Mouse (Mus musculus) CH12.LX (cell line): ENCODE measurements around the gene Map4k4. TPM values are rescaled to one million over a fixed set of nuclear protein-coding genes. Genes with fewer than 3 reads are reported as not detected.

Experiments used
- DNase-seq: peaks from one replicate; pipeline ENCODE4 v3.0.0-alpha.2; 2013; ENCODE audit errors: extremely low read depth
- H3K27ac ChIP-seq: 2 replicates; pipeline ENCODE4 v1.5.1; 2012; ENCODE audit warnings: low read depth, mild to moderate bottlenecking, control low read depth, moderate library complexity; ENCODE audit not compliant: insufficient read depth
- H3K27me3 ChIP-seq: replicated peaks from 2 replicates; pipeline ENCODE3; 2012; ENCODE audit warnings: inconsistent platforms
- H3K36me3 ChIP-seq, 2 experiments: replicated peaks in 1 of 2; 2 replicates each; pipeline versions ENCODE3 to v1.6.1; 2012; ENCODE audit warnings: inconsistent platforms in 1 of 2, low read length in 1 of 2, mild to moderate bottlenecking in 1 of 2, mixed read lengths in 1 of 2, moderate library complexity in 1 of 2; ENCODE audit not compliant: control insufficient read depth in 1 of 2, insufficient read depth in 1 of 2
- H3K4me1 ChIP-seq, 2 experiments: 2 replicates each; pipeline ENCODE4 v1.6.1; 2012; ENCODE audit warnings: inconsistent platforms in 1 of 2, moderate library complexity in 1 of 2; ENCODE audit not compliant: insufficient read depth in 2 of 2, control insufficient read depth in 1 of 2
- H3K4me2 ChIP-seq: 2 replicates; pipeline ENCODE4 v1.6.1; 2012; ENCODE audit warnings: low read depth, mild to moderate bottlenecking, control low read depth; ENCODE audit not compliant: poor library complexity, insufficient read depth, severe bottlenecking
- H3K4me3 ChIP-seq, 3 experiments: fragments of 150-350 bp in 1 of 3; sonication (generic) in 1 of 3; replicated peaks in 1 of 3; 2 replicates each; pipeline versions ENCODE3 to v1.5.1; 2011 to 2012; ENCODE audit warnings: low read depth in 2 of 3, low read length in 2 of 3, mild to moderate bottlenecking in 2 of 3, moderate library complexity in 2 of 3, control low read depth in 1 of 3, improper control_type of control experiment in 1 of 3, inconsistent platforms in 1 of 3, mixed read lengths in 1 of 3; ENCODE audit not compliant: poor library complexity in 1 of 3
- H3K79me2 ChIP-seq: replicated peaks from 2 replicates; pipeline ENCODE4 v1.6.1; 2012; ENCODE audit warnings: mild to moderate bottlenecking, moderate library complexity; ENCODE audit not compliant: control insufficient read depth, poor library complexity, insufficient read depth, severe bottlenecking; ENCODE audit errors: extremely low read depth
- H3K9ac ChIP-seq: 2 replicates; pipeline ENCODE4 v1.6.1; 2012; ENCODE audit warnings: low read depth, mild to moderate bottlenecking, control low read depth, moderate library complexity; ENCODE audit not compliant: insufficient read depth
- H3K9me3 ChIP-seq: replicated peaks from 2 replicates; pipeline ENCODE3; 2012; ENCODE audit warnings: low read length, inconsistent platforms, mixed read lengths
- E2F4 ChIP-seq: IDR thresholded peaks from 2 replicates; pipeline ENCODE4 v1.6.1; 2011; ENCODE audit warnings: low read depth, low read length, improper control_type of control experiment; ENCODE audit not compliant: insufficient replicate concordance
- EP300 ChIP-seq: IDR thresholded peaks from 2 replicates; pipeline ENCODE4 v1.6.1; 2011; ENCODE audit warnings: low read length, improper control_type of control experiment
- ETS1 ChIP-seq: conservative IDR thresholded peaks from 2 replicates; pipeline ENCODE4 v1.6.1; 2012; ENCODE audit warnings: low read depth, mild to moderate bottlenecking, inconsistent platforms, low read length, improper control_type of control experiment, moderate library complexity
- HCFC1 ChIP-seq: IDR thresholded peaks from 2 replicates; pipeline ENCODE4 v1.6.1; 2012; ENCODE audit warnings: low read depth, mild to moderate bottlenecking, inconsistent platforms, low read length, improper control_type of control experiment
- IRF4 ChIP-seq: IDR thresholded peaks from 2 replicates; pipeline ENCODE4 v1.6.1; 2014; ENCODE audit warnings: low read depth, mild to moderate bottlenecking, inconsistent platforms, low read length, improper control_type of control experiment
- KAT2A ChIP-seq: IDR thresholded peaks from 2 replicates; pipeline ENCODE4 v1.6.1; 2012; ENCODE audit warnings: low read length, improper control_type of control experiment, inconsistent platforms; ENCODE audit not compliant: insufficient replicate concordance
- MAFK ChIP-seq: IDR thresholded peaks from 2 replicates; pipeline ENCODE4 v1.6.1; 2011; ENCODE audit warnings: low read length, improper control_type of control experiment; ENCODE audit not compliant: insufficient replicate concordance
- MAZ ChIP-seq: IDR thresholded peaks from 2 replicates; pipeline ENCODE4 v1.6.1; 2012; ENCODE audit warnings: low read depth, mild to moderate bottlenecking, inconsistent platforms, low read length, improper control_type of control experiment, moderate library complexity
- NELFE ChIP-seq: IDR thresholded peaks from 2 replicates; pipeline ENCODE4 v1.6.1; 2011; ENCODE audit warnings: low read depth, low read length, improper control_type of control experiment
- PAX5 ChIP-seq: IDR thresholded peaks from 2 replicates; pipeline ENCODE4 v1.6.1; 2012; ENCODE audit warnings: low read length, inconsistent platforms, mixed read lengths
- RAD21 ChIP-seq: IDR thresholded peaks from 2 replicates; pipeline ENCODE4 v1.6.1; 2011; ENCODE audit warnings: low read depth, mild to moderate bottlenecking, low read length, improper control_type of control experiment, moderate library complexity
- TBP ChIP-seq: conservative IDR thresholded peaks from 2 replicates; pipeline ENCODE4 v1.6.1; 2011; ENCODE audit warnings: low read depth, low read length, improper control_type of control experiment
- USF1 ChIP-seq: IDR thresholded peaks from 2 replicates; pipeline ENCODE4 v1.6.1; 2014; ENCODE audit warnings: low read depth, mild to moderate bottlenecking, inconsistent platforms, low read length, improper control_type of control experiment
- USF2 ChIP-seq: conservative IDR thresholded peaks from 2 replicates; pipeline ENCODE4 v1.6.1; 2011; ENCODE audit warnings: low read depth, low read length, improper control_type of control experiment
- ZC3H11A ChIP-seq: IDR thresholded peaks from 2 replicates; pipeline ENCODE4 v1.6.1; 2012; ENCODE audit warnings: low read depth, mild to moderate bottlenecking, inconsistent platforms, low read length, improper control_type of control experiment
- ZMIZ1 ChIP-seq: IDR thresholded peaks from 2 replicates; pipeline ENCODE4 v1.6.1; 2012; ENCODE audit warnings: low read depth, mild to moderate bottlenecking, inconsistent platforms, low read length, improper control_type of control experiment
- dilution Hi-C: fragments of 300-500 bp; cut with MboI; formaldehyde crosslinking; loops from 2 replicates; pipeline ENCODE4 v1.14.3; 2020; ENCODE audit warnings: low sequenced_read_pairs; ENCODE audit not compliant: extremely low pct_unique_long_range_greater_than_20kb, extremely low pct_ligation_motif_present
- in situ Hi-C: fragments of 300-500 bp; cut with MboI; formaldehyde crosslinking; loops from 3 replicates; pipeline ENCODE4 v1.14.3; 2019; ENCODE audit warnings: low sequenced_read_pairs, low pct_ligation_motif_present, low pct_unique_long_range_greater_than_20kb, mixed read lengths
- polyA plus RNA-seq: library from polyadenylated mRNA; unstranded; fragments of >175 nt; gene quantifications from 2 replicates; pipeline ENCODE4 v1.2.1, GENCODE M21; 2012; ENCODE audit warnings: low read depth; ENCODE audit not compliant: insufficient read length
- total RNA-seq, 2 experiments: library from RNA; depleted of rRNA; stranded (reverse); fragments of 300-350 nt in 1 of 2; fragments of >200 nt in 1 of 2; gene quantifications; 2 replicates each; pipeline ENCODE4 v1.2.3; 2012 to 2014

Map4k4 gene
- total and polyA plus RNA-seq, 3 experiments: 21.8 to 46.3 (median 41.0) TPM

GRCm38 (mm10) chr1:39869721-39870201 lies 31.0 kb upstream of the Map4k4 start (continued):
- TF ChIP-seq MAZ (no peak), HCFC1 (no peak), E2F4 (no peak), NELFE (no peak)

- Histone ChIP-seq H3K4me2 (no peak overlapping the region), H3K4me1 (peaks cover 0 to 8% of the 10 kb centered on the region in 2 experiments; a peak in 1 of 4 replicates), H3K79me2 (no peaks in the 10 kb centered on the region), H3K9ac (no peak overlapping the region), H3K27ac (no peak overlapping the region), H3K4me3 (no peak overlapping the region), H3K9me3 (no peaks in the 10 kb centered on the region), H3K27me3 (no peaks in the 10 kb centered on the region), H3K36me3 (no peaks in the 10 kb centered on the region)
- DNase-seq: no peak
- no peak for TF ChIP-seq KAT2A
- TF ChIP-seq MAZ: no peak
- no peak for TF ChIP-seq MAFK
- no peak for TF ChIP-seq ZC3H11A
- dilution Hi-C loops (no loop called here), in situ Hi-C loops (no loop called here)
Observed at GRCm38 (mm10) chr1:39877981-39878380, 22.7 kb upstream of the Map4k4 start.

- dilution Hi-C loops: no loop called here
- H3K27me3 ChIP-seq: no peaks in the 10 kb centered on the region
Observed at GRCm38 (mm10) chr1:39882505-39882904, 18.2 kb upstream of the Map4k4 start.

DNA sequence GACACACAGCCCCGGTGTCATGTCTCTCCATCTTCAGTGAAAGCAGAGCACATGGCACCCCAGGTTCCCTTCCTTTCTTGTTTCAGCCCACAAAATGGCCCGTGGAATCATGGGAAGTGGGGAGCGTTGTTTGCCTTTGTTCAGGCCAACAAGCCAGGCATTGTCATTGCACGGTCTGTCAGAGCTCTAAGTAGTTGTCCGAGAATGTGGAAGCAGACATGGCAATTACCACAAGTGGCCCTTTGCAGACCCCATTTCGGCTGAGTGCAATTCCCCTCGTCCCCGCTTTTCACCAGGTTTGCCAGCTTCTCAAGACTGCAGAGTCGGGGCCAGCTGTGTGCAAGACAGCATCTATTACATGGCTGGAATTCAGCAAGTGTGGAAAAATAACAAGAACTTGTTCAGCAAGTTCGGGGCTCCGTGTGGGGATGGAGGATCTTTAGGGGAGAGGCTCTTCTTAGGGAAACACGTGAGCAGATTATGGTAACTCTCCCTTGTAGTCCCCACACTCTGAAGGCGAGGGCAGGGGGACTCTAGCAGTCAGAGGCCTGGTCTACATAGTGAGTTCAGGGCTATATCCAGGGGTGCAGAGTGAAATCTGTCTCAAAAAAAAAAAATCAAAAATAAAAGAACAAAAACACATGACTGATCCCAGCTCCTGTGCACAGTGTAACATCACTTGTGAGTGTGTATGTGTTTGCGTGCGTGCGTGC lies 15.8 kb upstream of the Map4k4 start:
- Histone ChIP-seq H3K9me3 (no peaks in the 10 kb centered on the region), H3K27ac (no peak overlapping the region), H3K4me2 (no peak overlapping the region), H3K4me1 (0 out of 4 replicates have a peak, but pooled peaks cover 0 to 2% of the 10 kb centered on the region in 2 experiments), H3K4me3 (no peak overlapping the region), H3K27me3 (no peaks in the 10 kb centered on the region), H3K9ac (no peak overlapping the region), H3K79me2 (no peaks in the 10 kb centered on the region), H3K36me3 (no peaks in the 10 kb centered on the region)
- DNase-seq: no peak
- in situ Hi-C loops: no loop called here
- dilution Hi-C loops: no loop called here
- TF ChIP-seq PAX5: no peak
- no peak for TF ChIP-seq ETS1
- no peak for TF ChIP-seq ZMIZ1
- no peak for TF ChIP-seq RAD21
- TF ChIP-seq USF1: no peak
- TF ChIP-seq E2F4: no peak
- no peak for TF ChIP-seq IRF4
- TF ChIP-seq EP300: no peak
- TF ChIP-seq USF2: no peak
- TF ChIP-seq HCFC1: no peak

More at GRCm38 (mm10) chr1:39882505-39882904, 18.2 kb upstream of the Map4k4 start:
- H3K9ac ChIP-seq: no peak overlapping the region
- H3K27ac ChIP-seq: no peak overlapping the region
- H3K4me3 ChIP-seq: no peak overlapping the region
- H3K4me1 ChIP-seq: peaks cover 0 to 8% of the 10 kb centered on the region in 2 experiments; a peak in 1 of 4 replicates
- H3K9me3 ChIP-seq: no peaks in the 10 kb centered on the region
- in situ Hi-C loops: no loop called here
- H3K36me3 ChIP-seq: no peaks in the 10 kb centered on the region
- TF ChIP-seq TBP: no peak
- no peaks in the 10 kb centered on the region for H3K79me2 ChIP-seq
- no peak overlapping the region for H3K4me2 ChIP-seq
- no peak for DNase-seq
